In the genomic region with DNA sequence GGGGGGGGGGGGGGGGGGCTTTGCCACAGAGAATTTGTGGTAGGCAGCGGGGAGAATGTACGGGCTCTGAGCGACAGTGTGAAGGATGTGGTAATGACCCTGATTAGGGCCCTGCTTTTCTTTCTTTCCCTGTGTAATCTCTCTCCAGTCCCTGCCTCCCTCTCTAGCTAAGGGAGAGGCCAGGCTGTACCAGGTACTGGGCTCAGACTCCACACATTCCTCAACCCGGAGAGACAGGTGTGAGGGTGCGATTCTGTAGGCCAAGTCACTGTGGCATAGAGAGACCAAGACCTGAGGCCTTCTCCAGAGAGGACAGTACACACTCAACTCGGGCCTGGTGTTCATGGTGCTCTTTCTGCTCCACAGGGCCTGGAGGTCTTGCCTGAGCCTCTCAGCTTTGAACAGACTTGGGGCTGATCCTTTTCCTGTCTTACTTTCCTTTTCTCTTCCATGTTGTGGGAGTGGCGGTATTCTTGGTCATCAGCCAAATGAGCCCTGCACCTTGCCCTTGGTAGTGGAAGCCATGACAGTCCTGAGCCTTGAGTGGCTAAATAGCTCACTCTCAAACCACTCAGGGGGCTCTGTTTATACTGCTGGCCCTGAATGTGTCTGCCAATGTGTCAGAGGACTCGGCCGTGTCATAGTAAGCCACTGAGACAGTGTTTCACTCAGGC, we compare ENCODE assay signal across 12 mouse cellular contexts. TPM values are rescaled to one million over a fixed set of nuclear protein-coding genes. Genes with fewer than 3 reads are reported as not detected.
DNase-seq lines count a peak whose midpoint lies in the region; ATAC-seq lines count a peak whose summit lies in the region.
"Had no signal": no experiment of that assay in that cellular context is flagged by ENCODE, and none has a peak within 500 bp of the region (broad histone marks: within the 10 kb centered on the region; RNA-seq: fewer than 3 reads in every experiment).

No protein-coding gene starts in this region.

- WGBS in midbrain, embryonic 11.5 days = 68% methylated on average over 9 of the region's 9 CpGs
- 46% methylated on average over 9 of the region's 9 CpGs for WGBS in midbrain, embryonic 14.5 days
- 67% methylated on average over 9 of the region's 9 CpGs for WGBS in hindbrain, embryonic 13.5 days
- 49% methylated on average over 9 of the region's 9 CpGs for WGBS in stomach, embryonic 15.5 days

- ATAC-seq in midbrain, embryonic 11.5 days (ENCODE audit: low FRiP score) = no peak
- ATAC-seq in midbrain, embryonic 14.5 days (ENCODE audit: low FRiP score, low TSS enrichment) = no peak
- no peak for ATAC-seq in hindbrain, embryonic 13.5 days (ENCODE audit: low FRiP score)
- ATAC-seq in stomach, embryonic 15.5 days (ENCODE audit: insufficient read depth, low FRiP score, low read depth) = no peak

- no peaks in the 10 kb centered on the region for H3K9me3 ChIP-seq in midbrain, embryonic 11.5 days (ENCODE audit: control insufficient read depth, low read length)
- H3K9me3 ChIP-seq in midbrain, embryonic 14.5 days (ENCODE audit: control insufficient read depth, low read length) = no peaks in the 10 kb centered on the region
- H3K9me3 ChIP-seq in hindbrain, embryonic 13.5 days = 0 out of 2 replicates have a peak, but pooled peaks cover 2% of the 10 kb centered on the region
- H3K9me3 ChIP-seq in stomach, embryonic 15.5 days = no peaks in the 10 kb centered on the region
- H3K9me3 ChIP-seq: limb, embryonic 13.5 days had no signal

- no peaks in the 10 kb centered on the region for H3K36me3 ChIP-seq in midbrain, embryonic 11.5 days (ENCODE audit: control insufficient read depth, insufficient read depth, low read length)
- H3K36me3 ChIP-seq in midbrain, embryonic 14.5 days (ENCODE audit: control insufficient read depth, insufficient read depth, low read length) = no peaks in the 10 kb centered on the region
- no peaks in the 10 kb centered on the region for H3K36me3 ChIP-seq in hindbrain, embryonic 13.5 days
- no peaks in the 10 kb centered on the region for H3K36me3 ChIP-seq in stomach, embryonic 15.5 days
- H3K36me3 ChIP-seq: embryonic facial prominence, embryonic 10.5 days; limb, embryonic 13.5 days had no signal

- H3K27me3 ChIP-seq in midbrain, embryonic 11.5 days (ENCODE audit: control insufficient read depth, insufficient read depth, low read length) = no peaks in the 10 kb centered on the region
- no peaks in the 10 kb centered on the region for H3K27me3 ChIP-seq in midbrain, embryonic 14.5 days (ENCODE audit: control insufficient read depth, insufficient read depth, low read length)
- peaks cover 13% of the 10 kb centered on the region; the same call in 1 of the 2 replicates for H3K27me3 ChIP-seq in hindbrain, embryonic 13.5 days
- H3K27me3 ChIP-seq in stomach, embryonic 15.5 days (replicated peaks) = no peaks in the 10 kb centered on the region
- H3K27me3 ChIP-seq: limb, embryonic 13.5 days had no signal

- peak; percentile 75 for DNase-seq in midbrain, embryonic 11.5 days (ENCODE audit: low spot score, missing footprints)
- DNase-seq in midbrain, embryonic 14.5 days = no peak
- peak; percentile 74 for DNase-seq in kidney, adult 9 months
- DNase-seq in lung, postnatal 14 days = no peak
- no peak for DNase-seq in testis, postnatal 14 days (ENCODE audit: low spot score)
- DNase-seq: cerebellum, adult 9-11 months; lung, adult 2 months had no signal

- H3K9ac ChIP-seq in midbrain, embryonic 11.5 days (ENCODE audit: low read length) = no peak overlapping the region
- H3K9ac ChIP-seq in midbrain, embryonic 14.5 days (replicated peaks; ENCODE audit: low read length) = no peak overlapping the region
- H3K9ac ChIP-seq in hindbrain, embryonic 13.5 days = 0 out of 2 replicates have a peak overlapping the region, but pooled peaks have one; percentile 10
- H3K9ac ChIP-seq in stomach, embryonic 15.5 days = no peak overlapping the region
- H3K9ac ChIP-seq: limb, embryonic 13.5 days had no signal

- H3K4me1 ChIP-seq in midbrain, embryonic 11.5 days (ENCODE audit: control insufficient read depth, insufficient read depth, low read length) = no peaks in the 10 kb centered on the region
- no peaks in the 10 kb centered on the region for H3K4me1 ChIP-seq in midbrain, embryonic 14.5 days (ENCODE audit: control insufficient read depth, insufficient read depth, low read length)
- H3K4me1 ChIP-seq in hindbrain, embryonic 13.5 days (replicated peaks) = peaks cover 9% of the 10 kb centered on the region
- H3K4me1 ChIP-seq in stomach, embryonic 15.5 days = 0 out of 2 replicates have a peak, but pooled peaks cover 2% of the 10 kb centered on the region
- H3K4me1 ChIP-seq: limb, embryonic 13.5 days had no signal

- H3K4me3 ChIP-seq in midbrain, embryonic 11.5 days (ENCODE audit: low read depth, low read length) = no peak overlapping the region
- H3K4me3 ChIP-seq in midbrain, embryonic 14.5 days (replicated peaks; ENCODE audit: low read depth, low read length) = no peak overlapping the region
- H3K4me3 ChIP-seq in hindbrain, embryonic 13.5 days = no peak overlapping the region
- no peak overlapping the region for H3K4me3 ChIP-seq in stomach, embryonic 15.5 days (replicated peaks)
- H3K4me3 ChIP-seq: embryonic facial prominence, embryonic 10.5 days; limb, embryonic 13.5 days; megakaryocyte, embryonic 14.5 days had no signal

- no peak overlapping the region for H3K4me2 ChIP-seq in midbrain, embryonic 11.5 days
- no peak overlapping the region for H3K4me2 ChIP-seq in midbrain, embryonic 14.5 days (ENCODE audit: low read length)
- no peak overlapping the region for H3K4me2 ChIP-seq in hindbrain, embryonic 13.5 days
- no peak overlapping the region for H3K4me2 ChIP-seq in stomach, embryonic 15.5 days
- H3K4me2 ChIP-seq: limb, embryonic 13.5 days had no signal

- H3K27ac ChIP-seq in midbrain, embryonic 11.5 days (ENCODE audit: low read depth, low read length) = no peak overlapping the region
- H3K27ac ChIP-seq in midbrain, embryonic 14.5 days (replicated peaks; ENCODE audit: low read depth, low read length) = no peak overlapping the region
- peak overlapping the region; percentile 56 for H3K27ac ChIP-seq in hindbrain, embryonic 13.5 days
- H3K27ac ChIP-seq in stomach, embryonic 15.5 days = 0 out of 2 replicates have a peak overlapping the region, but pooled peaks have one; percentile 31
- H3K27ac ChIP-seq: embryonic facial prominence, embryonic 10.5 days; limb, embryonic 13.5 days had no signal

RNA-seq across cellular contexts. Expression of a gene that starts 30.7 kb away (rescaled TPM):
- polyA plus RNA-seq in midbrain, embryonic 11.5 days (2014; fragmentation: Nextera tagmentation; extraction: Ambion mirVana) = 3,662 and 3,728 TPM in 2 replicates
- 3,827 and 3,910 TPM in 2 replicates for polyA plus RNA-seq in midbrain, embryonic 14.5 days (2014; fragmentation: Nextera tagmentation; extraction: Ambion mirVana)
- polyA plus RNA-seq in hindbrain, embryonic 13.5 days (2015; fragmentation: Nextera tagmentation; extraction: Ambion mirVana) = 3,757 and 3,885 TPM in 2 replicates
- 1,924 and 2,089 TPM in 2 replicates for polyA plus RNA-seq in stomach, embryonic 15.5 days (2015; fragmentation: Nextera tagmentation; extraction: Ambion mirVana)

RNA-seq across cellular contexts. Expression of a gene that starts 57.2 kb away (rescaled TPM):
- polyA plus RNA-seq in midbrain, embryonic 11.5 days (2014; fragmentation: Nextera tagmentation; extraction: Ambion mirVana) = 20.8 and 21.6 TPM in 2 replicates
- 25.2 and 27.2 TPM in 2 replicates for polyA plus RNA-seq in midbrain, embryonic 14.5 days (2014; fragmentation: Nextera tagmentation; extraction: Ambion mirVana)
- polyA plus RNA-seq in hindbrain, embryonic 13.5 days (2015; fragmentation: Nextera tagmentation; extraction: Ambion mirVana) = 24.5 and 24.9 TPM in 2 replicates
- 23.7 and 23.9 TPM in 2 replicates for polyA plus RNA-seq in stomach, embryonic 15.5 days (2015; fragmentation: Nextera tagmentation; extraction: Ambion mirVana)

Comparison
In these comparisons a context has a peak if more than half of its experiments do, and no peak if none do; other contexts are left out.
1. DNase-seq: peak in midbrain, embryonic 11.5 days (single experiment) and kidney, adult 9 months (single experiment); none in midbrain, embryonic 14.5 days (single experiment), lung, postnatal 14 days (single experiment) and testis, postnatal 14 days (single experiment).
2. H3K27ac ChIP-seq: peak in hindbrain, embryonic 13.5 days (single experiment) and stomach, embryonic 15.5 days (single experiment); none in midbrain, embryonic 11.5 days (single experiment) and midbrain, embryonic 14.5 days (single experiment).